Mouse (Mus musculus) heart, embryonic 15.5 days (tissue): ENCODE results near the gene Leng9. TPM values are rescaled to one million over a fixed set of nuclear protein-coding genes. Genes with fewer than 3 reads are reported as not detected.
A peak's percentile ranks its signal among the peaks of the same experiment; 100 is the strongest.
"Not testable (repeated sequence)": the region's sequence is repeated elsewhere in the genome, so short reads cannot be mapped to it uniquely, and the experiment has no call there.

Source experiments
- ATAC-seq: fragments of 200-750 bp; cut with Nextera tagmentation; replicated peaks from 2 replicates; pipeline ENCODE4 v1.8.0; 2017; ENCODE audit warnings: low read depth, moderate TSS enrichment; ENCODE audit not compliant: insufficient number of reproducible peaks, insufficient read depth, low FRiP score
- H3K27ac ChIP-seq: fragments of 300-500 bp; sonication (generic); 2 replicates; pipeline ENCODE4 v1.5.1; 2015; ENCODE audit warnings: mild to moderate bottlenecking, inconsistent platforms
- H3K27me3 ChIP-seq: fragments of 300-500 bp; sonication (generic); 2 replicates; pipeline ENCODE4 v1.6.1; 2015; ENCODE audit warnings: inconsistent platforms
- H3K36me3 ChIP-seq: fragments of 300-500 bp; sonication (generic); 2 replicates; pipeline ENCODE4 v1.6.1; 2015; ENCODE audit warnings: mild to moderate bottlenecking, inconsistent platforms
- H3K4me1 ChIP-seq: fragments of 300-500 bp; sonication (generic); replicated peaks from 2 replicates; pipeline ENCODE4 v1.6.1; 2015; ENCODE audit warnings: inconsistent platforms
- H3K4me2 ChIP-seq: fragments of 300-500 bp; sonication (generic); 2 replicates; pipeline ENCODE4 v1.6.1; 2015; ENCODE audit warnings: inconsistent platforms, mild to moderate bottlenecking, moderate library complexity
- H3K4me3 ChIP-seq: fragments of 300-500 bp; sonication (generic); 2 replicates; pipeline ENCODE4 v1.5.1; 2015; ENCODE audit warnings: mild to moderate bottlenecking, inconsistent platforms
- H3K9ac ChIP-seq: fragments of 300-500 bp; sonication (generic); 2 replicates; pipeline ENCODE4 v1.6.1; 2015; ENCODE audit warnings: mild to moderate bottlenecking, inconsistent platforms
- H3K9me3 ChIP-seq: fragments of 300-500 bp; sonication (generic); replicated peaks from 2 replicates; pipeline ENCODE4 v1.6.1; 2016; ENCODE audit warnings: inconsistent platforms
- WGBS: fragments of 180-500 bp; shearing (Covaris S2); methylation state at CpG from one replicate; pipeline ENCODE4 v1.1.7; 2015; ENCODE audit warnings: mixed read lengths; 5-methylcytosine and 5-hydroxymethylcytosine counted together
- polyA plus RNA-seq: library from polyadenylated mRNA; unstranded; fragments of >200 nt; fragmentation: Nextera tagmentation; extraction: Ambion mirVana; gene quantifications from 2 replicates; pipeline ENCODE4 v1.2.1, GENCODE M21; 2015

The Leng9 gene
- 2.8 and 3.3 TPM in 2 replicates for polyA plus RNA-seq

DNA sequence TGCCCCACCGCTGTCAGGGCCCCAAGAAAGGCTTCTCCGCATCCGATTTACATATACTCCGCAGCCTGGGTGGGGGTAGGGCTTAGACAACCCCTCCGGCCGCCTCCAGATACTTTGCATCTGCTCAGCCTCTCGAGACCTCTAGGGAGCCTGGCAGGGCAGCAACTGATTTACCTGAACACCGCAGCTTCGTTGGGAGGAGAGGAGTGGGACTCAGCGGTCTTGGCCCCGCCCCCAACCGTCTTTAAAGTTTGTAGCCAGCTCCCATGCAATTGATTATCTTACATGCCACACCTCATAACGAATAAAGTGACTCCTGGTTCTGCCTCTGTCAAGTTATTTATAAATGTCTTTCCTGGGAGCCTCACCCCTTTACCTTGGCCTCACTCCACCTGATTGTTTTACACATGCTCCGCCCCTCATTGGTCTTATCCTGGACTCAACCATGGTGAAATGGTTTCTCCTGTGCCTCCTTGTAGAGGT lies at the start of gene Leng9:
Gene Leng9 (minus strand): TSS at position 316 of the 483 bp plus-strand sequence.
- H3K4me3 ChIP-seq: peak within 1 kb of the TSS; percentile 74
- H3K9ac ChIP-seq: peak within 1 kb of the TSS; percentile 70
- peak within 1 kb of the TSS; percentile 95 for H3K27ac ChIP-seq
- no peaks in the 10 kb centered on the region for H3K9me3 ChIP-seq
- peaks cover 25% of the 10 kb centered on the region for H3K36me3 ChIP-seq
- H3K27me3 ChIP-seq: peaks cover 9% of the 10 kb centered on the region
- ATAC-seq: peak; percentile 4
- WGBS: 2% methylated on average over 14 of the region's 14 CpGs
- peak within 1 kb of the TSS; percentile 89 for H3K4me2 ChIP-seq
- H3K4me1 ChIP-seq: peaks cover 31% of the 10 kb centered on the region

DNA sequence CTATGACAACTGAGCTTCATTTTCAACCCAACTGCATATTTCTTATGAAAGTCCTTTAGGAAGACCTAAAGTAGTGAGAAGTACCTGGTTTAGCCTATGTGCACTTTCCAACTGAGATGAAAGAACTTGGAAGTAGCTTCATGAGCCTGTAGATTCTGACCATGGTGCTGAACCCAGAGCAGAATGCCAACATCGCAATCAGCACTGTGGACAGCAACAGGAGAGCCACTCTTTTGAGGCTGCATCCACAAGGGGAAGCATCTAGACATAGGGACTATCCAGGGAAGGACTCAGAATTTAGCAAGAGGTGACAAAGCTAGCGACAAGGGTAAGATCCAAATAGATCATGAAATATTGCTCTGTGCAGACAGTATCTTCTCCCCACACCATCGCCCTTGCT lies 28.3 kb upstream of the Leng9 start:
- Histone ChIP-seq H3K27ac (no peak overlapping the region), H3K36me3 (no peaks in the 10 kb centered on the region), H3K4me2 (no peak overlapping the region), H3K27me3 (no peaks in the 10 kb centered on the region), H3K4me1 (no peaks in the 10 kb centered on the region), H3K4me3 (no peak overlapping the region), H3K9me3 (no peaks in the 10 kb centered on the region), H3K9ac (no peak overlapping the region)
- no peak for ATAC-seq
- 44% methylated on average over 3 of the region's 3 CpGs for WGBS

DNA sequence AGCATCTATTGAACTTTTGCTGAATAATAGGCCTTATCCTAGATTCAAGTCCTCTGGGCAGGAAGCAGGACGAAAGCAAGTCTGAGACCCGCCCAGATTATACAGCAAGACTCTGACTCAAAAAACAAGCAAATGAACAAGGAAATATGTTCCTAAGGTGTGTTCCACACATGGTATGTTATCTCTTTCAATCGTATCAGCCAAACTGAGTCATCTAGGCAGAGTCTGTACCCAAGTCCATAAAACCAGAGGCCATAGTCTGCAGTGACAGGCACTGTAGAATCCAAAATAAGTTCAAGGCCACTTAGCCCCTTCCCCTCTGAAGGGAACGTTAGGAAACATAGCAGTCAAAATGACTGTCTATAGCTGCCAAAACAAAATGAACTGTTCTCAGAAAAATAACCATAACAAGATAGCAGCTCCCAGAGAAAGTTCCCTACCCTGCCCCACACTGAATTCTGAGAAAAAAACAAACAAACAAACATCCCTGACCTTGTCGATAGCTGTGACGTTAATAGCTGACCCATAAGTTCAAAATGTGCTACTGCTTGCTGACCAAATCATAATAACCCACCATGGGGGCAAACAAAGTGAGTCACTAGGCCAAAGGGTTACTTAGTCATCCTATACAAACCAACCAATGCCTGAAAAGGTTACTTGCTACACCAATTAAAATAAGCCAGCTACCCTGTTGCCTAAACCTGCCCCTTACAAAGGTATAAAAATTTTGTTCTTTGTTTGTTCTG lies 20.2 kb upstream of the Leng9 start:
- WGBS: 71% methylated on average over 6 of the region's 6 CpGs
- H3K9me3 ChIP-seq: no peaks in the 10 kb centered on the region
- no peak overlapping the region for H3K4me2 ChIP-seq
- peaks cover 2% of the 10 kb centered on the region for H3K4me1 ChIP-seq
- H3K36me3 ChIP-seq: no peaks in the 10 kb centered on the region
- H3K4me3 ChIP-seq: no peak overlapping the region
- no peaks in the 10 kb centered on the region for H3K27me3 ChIP-seq
- no peak overlapping the region for H3K27ac ChIP-seq
- H3K9ac ChIP-seq: no peak overlapping the region
- ATAC-seq: no peak

DNA sequence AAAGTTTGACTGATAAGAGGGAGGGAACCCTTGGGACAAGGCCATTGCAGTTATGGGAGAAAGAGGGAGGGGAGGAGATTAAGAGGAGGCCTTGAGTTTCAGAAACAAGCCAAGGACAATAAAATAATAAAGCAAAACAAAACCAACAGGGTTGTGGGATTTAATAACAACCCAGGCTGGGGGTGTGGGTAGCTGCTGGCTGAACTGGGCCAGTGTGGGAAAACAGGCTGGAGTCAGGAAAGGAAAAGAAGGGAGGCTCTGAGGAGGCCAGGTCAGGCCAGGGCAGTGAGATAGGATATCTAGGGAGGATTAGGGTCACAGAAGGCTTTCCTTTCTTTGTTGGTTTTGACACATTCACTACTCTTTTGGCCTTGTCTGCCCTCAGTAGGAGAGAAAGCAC lies 16.9 kb upstream of the Leng9 start:
- Histone ChIP-seq H3K9ac (no peak overlapping the region), H3K9me3 (no peaks in the 10 kb centered on the region), H3K36me3 (no peaks in the 10 kb centered on the region), H3K4me2 (no peak overlapping the region), H3K4me1 (peaks cover 22% of the 10 kb centered on the region), H3K27ac (no peak overlapping the region), H3K27me3 (no peaks in the 10 kb centered on the region), H3K4me3 (no peak overlapping the region)
- ATAC-seq: no peak

DNA sequence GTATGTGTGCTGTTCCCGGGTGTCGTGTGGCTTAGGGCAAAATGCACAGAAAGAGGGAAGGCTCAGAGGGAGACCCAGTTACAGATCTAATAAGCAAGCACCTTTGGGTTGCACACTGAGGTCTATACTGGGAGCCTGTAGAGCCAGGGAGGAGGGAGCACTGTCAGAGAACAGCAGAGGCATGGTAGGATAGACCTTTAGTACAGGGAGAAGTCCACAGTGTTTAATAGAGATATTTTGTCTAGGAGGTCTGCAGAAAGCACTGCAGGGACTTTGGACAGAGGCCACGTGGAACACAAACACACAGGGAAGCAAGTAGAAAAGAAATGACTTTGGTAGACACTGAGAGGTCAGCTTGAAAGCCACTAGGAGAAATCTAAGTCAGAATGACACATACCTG lies 15.1 kb upstream of the Leng9 start:
- H3K4me1 ChIP-seq: peaks cover 22% of the 10 kb centered on the region
- ATAC-seq: no peak

DNA sequence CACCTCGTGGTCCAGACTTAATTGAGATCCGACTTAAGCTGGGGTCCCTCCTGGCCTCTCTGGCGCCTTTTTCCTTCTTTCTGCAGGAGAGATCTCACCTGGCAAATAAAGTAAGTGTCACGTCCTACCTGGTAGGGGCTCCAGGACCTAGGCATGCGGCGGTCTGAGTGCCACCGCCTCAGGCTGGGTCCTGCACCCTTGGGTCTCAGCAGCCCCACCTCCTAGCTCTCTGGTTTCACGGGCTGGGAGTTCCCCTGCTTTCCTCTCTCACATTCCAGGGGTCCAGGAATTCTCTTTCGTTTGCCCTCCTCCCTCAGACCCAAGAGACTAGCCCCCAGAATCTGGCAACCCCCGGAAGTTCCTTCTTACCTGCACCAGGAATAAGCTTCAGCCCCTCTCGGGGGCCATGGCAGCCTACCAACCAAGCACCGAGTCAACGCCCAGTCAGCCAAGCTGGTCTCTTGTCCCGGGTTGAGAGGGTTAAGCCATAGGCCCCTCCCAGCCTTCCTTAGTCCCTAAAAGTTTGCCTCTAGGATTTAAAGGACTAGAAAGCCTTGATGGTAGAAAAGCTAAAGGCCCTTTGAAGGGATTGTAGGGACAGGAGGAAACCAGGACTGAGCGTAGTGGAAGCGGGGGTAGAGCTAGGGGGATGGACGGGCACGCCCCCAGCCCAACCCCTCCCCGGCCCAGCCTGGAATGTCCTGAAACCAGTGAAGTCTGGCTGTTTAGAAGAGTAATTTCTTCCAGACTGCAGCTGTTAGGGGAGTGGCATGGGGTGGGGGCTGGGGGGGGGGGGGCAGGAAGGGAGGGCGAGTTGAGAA lies 14.1 kb upstream of the Leng9 start, which contains the start of gene Cdc42ep5:
Gene Cdc42ep5 (minus strand): TSS at position 771 of the 821 bp plus-strand sequence.
- H3K36me3 ChIP-seq: no peaks in the 10 kb centered on the region
- H3K4me2 ChIP-seq: peak within 1 kb of the TSS; percentile 76
- H3K9me3 ChIP-seq: no peaks in the 10 kb centered on the region
- peak; percentile 91 for ATAC-seq
- H3K9ac ChIP-seq: peak within 1 kb of the TSS; percentile 56
- peaks cover 22% of the 10 kb centered on the region for H3K4me1 ChIP-seq
- WGBS: 1% methylated on average over 19 of the region's 20 CpGs
- peak within 1 kb of the TSS; percentile 59 for H3K4me3 ChIP-seq
- peak within 1 kb of the TSS; percentile 83 for H3K27ac ChIP-seq
- no peaks in the 10 kb centered on the region for H3K27me3 ChIP-seq

More for the DNA sequence above, 15.1 kb upstream of the Leng9 start:
- peak overlapping the region; percentile 64 for H3K27ac ChIP-seq
- H3K4me2 ChIP-seq: peak overlapping the region; percentile 76
- peak overlapping the region; percentile 59 for H3K4me3 ChIP-seq
- H3K9me3 ChIP-seq: no peaks in the 10 kb centered on the region
- 13% methylated on average over 3 of the region's 3 CpGs for WGBS
- H3K27me3 ChIP-seq: no peaks in the 10 kb centered on the region
- no peaks in the 10 kb centered on the region for H3K36me3 ChIP-seq
- H3K9ac ChIP-seq: no peak overlapping the region

DNA sequence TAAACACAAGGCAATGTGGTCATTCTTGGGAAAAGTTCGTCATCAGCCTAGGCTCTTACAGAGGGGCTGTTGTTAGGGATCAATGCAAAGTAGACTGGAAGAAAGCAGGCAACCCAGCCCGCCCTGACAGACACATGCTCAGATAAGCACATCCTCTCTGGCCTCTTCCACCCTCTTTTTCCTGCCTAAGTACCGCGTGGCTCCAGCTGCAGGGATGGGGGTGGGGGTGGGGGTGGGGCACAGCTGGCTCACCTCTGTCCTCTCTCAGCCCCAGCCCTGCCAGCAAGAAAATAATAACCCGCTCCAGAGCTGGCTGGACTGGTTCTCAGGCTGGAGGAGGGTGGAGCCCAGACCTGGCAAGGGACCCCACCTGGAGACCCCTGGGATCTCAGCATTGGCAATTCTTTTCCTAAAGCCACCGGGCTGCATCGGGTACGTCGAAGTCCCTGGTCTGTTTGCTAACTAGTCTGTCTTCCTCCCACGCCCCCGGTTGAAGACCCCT lies 13.4 kb upstream of the Leng9 start:
- peak overlapping the region; percentile 56 for H3K9ac ChIP-seq
- peak overlapping the region; percentile 59 for H3K4me3 ChIP-seq
- peak overlapping the region; percentile 83 for H3K27ac ChIP-seq
- ATAC-seq: peak; percentile 14
- peak overlapping the region; percentile 76 for H3K4me2 ChIP-seq
- H3K4me1 ChIP-seq: peaks cover 22% of the 10 kb centered on the region
- 0% methylated on average over 9 of the region's 11 CpGs for WGBS
- no peaks in the 10 kb centered on the region for H3K36me3 ChIP-seq
- H3K9me3 ChIP-seq: no peaks in the 10 kb centered on the region
- no peaks in the 10 kb centered on the region for H3K27me3 ChIP-seq

DNA sequence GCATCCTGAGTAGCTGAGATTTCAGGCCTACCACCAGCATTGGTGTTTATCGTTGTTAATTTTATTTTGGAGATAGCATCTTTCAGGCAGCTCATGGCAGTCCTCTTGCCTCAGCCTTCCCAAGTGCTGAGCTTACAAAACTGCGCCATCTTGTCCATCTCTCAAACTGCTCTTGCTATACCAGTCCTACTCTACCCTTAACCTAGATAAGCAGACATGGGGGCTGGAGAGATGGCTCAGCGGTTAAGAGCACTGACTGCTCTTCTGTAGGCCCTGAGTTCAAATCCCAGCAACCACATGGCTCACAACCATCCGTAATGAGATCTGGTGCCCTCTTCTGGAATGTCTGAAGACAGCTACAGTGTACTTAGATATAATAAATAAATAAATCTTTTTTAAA lies 11.4 kb upstream of the Leng9 start:
- not testable (repeated sequence) for H3K4me2 ChIP-seq, H3K9ac ChIP-seq, H3K27ac ChIP-seq, ATAC-seq, H3K27me3 ChIP-seq, H3K4me3 ChIP-seq, H3K36me3 ChIP-seq, H3K9me3 ChIP-seq
- 87% methylated on average over 4 of the region's 4 CpGs for WGBS
- peaks cover 22% of the 10 kb centered on the region for H3K4me1 ChIP-seq

DNA sequence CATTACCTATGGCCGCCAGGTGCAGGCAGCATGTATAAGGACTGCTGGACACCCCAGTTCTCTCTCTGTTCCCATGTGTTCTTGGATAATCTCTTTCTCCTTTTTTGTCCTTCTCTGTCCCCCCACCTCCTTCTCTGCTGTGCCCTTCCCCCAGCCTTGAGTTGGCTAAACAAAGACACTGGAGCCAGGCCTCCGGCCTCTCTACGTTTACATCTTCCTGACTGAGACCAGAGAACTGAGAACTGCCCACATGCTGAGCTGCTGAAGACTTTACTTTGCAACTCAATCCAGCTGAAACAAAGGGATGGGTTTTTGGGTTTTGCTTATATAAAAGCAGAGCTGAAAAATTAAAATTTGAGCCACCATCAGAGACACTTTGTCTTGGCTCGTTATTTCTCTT lies 4.8 kb upstream of the Leng9 start:
- whole genome bisulfite sequencing: 51% methylated on average over 4 of the region's 4 CpGs
- no peak for ATAC-seq
- no peaks in the 10 kb centered on the region for H3K36me3 ChIP-seq

DNA sequence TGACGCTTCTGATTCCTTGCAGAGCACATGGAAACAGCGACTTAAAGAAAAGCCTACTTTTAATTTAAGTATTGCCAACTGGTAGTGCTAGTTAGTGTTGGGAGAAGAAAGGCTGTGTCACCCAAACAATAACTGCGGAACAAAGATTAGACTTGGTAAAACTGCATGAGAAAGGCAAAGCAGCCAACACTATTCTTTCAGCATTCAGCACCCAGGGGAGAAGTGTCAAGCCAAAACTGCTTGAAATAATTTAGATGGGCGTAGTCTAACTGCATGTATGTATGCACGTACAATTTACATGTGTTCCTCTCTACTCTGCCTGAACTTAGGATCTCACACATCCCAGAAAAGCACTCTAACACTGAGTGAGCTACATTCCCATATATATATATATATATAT lies 4.2 kb upstream of the Leng9 start:
- 67% methylated on average over 5 of the region's 5 CpGs for WGBS
- Histone ChIP-seq H3K4me1 (peaks cover 17% of the 10 kb centered on the region), H3K9ac (no peak overlapping the region), H3K36me3 (no peaks in the 10 kb centered on the region), H3K9me3 (no peaks in the 10 kb centered on the region), H3K27me3 (peaks cover 9% of the 10 kb centered on the region), H3K4me3 (no peak overlapping the region), H3K4me2 (no peak overlapping the region), H3K27ac (no peak overlapping the region)
- ATAC-seq: no peak

More for the DNA sequence above, 4.8 kb upstream of the Leng9 start:
- no peak overlapping the region for H3K27ac ChIP-seq
- H3K27me3 ChIP-seq: peaks cover 9% of the 10 kb centered on the region
- H3K9me3 ChIP-seq: no peaks in the 10 kb centered on the region
- H3K9ac ChIP-seq: no peak overlapping the region
- no peak overlapping the region for H3K4me2 ChIP-seq
- H3K4me1 ChIP-seq: peaks cover 15% of the 10 kb centered on the region
- no peak overlapping the region for H3K4me3 ChIP-seq

DNA sequence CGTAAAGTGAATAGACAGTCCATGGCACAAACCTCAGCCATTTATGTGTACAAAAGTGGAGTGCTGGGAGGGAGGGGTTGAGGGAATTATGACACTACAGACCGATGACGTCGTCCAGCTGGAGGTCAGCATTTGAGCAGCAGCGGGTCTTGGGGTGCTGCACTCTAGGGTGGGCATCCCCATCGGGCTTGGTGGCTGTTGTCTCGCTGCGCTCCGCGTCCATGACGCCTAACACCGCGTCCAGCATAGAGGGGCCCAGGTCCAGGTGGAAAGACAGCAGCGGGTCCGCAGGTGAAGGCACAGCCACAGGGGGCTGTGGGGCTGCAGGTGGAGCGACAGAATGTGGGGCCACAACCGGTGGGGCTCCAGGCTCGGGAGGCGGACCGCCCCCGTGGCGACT lies 1.1 kb upstream of the Leng9 start:
- Histone ChIP-seq H3K4me1 (peaks cover 31% of the 10 kb centered on the region), H3K4me3 (peak overlapping the region; percentile 74), H3K9ac (no peak overlapping the region), H3K4me2 (peak overlapping the region; percentile 89), H3K27me3 (peaks cover 9% of the 10 kb centered on the region), H3K27ac (no peak overlapping the region), H3K9me3 (no peaks in the 10 kb centered on the region), H3K36me3 (peaks cover 14% of the 10 kb centered on the region)
- 26% methylated on average over 22 of the region's 22 CpGs for WGBS
- ATAC-seq: no peak
